In genomic region chr11:69604347-69604746, GRCm38 (mm10) we compare ENCODE assay signal across 11 mouse cellular contexts. TPM values are rescaled to one million over a fixed set of nuclear protein-coding genes. Genes with fewer than 3 reads are reported as not detected.
DNase-seq lines count a peak whose midpoint lies in the region; ATAC-seq and TF ChIP-seq lines count a peak whose summit lies in the region.
"Had no signal": no experiment of that assay in that cellular context is flagged by ENCODE, and none has a peak within 500 bp of the region (broad histone marks: within the 10 kb centered on the region; RNA-seq: fewer than 3 reads in every experiment).

No protein-coding gene starts in this region.

- peak overlapping the region; percentile 99 for H3K4me2 ChIP-seq in heart, embryonic 13.5 days
- H3K4me2 ChIP-seq in liver, postnatal 0 days (ENCODE audit: low read depth, low read length) = peak overlapping the region; percentile 100

- peaks cover 6% of the 10 kb centered on the region for H3K79me2 ChIP-seq in MEL (ENCODE audit: control insufficient read depth, insufficient read depth, low read length, poor library complexity)

- TF ChIP-seq CTCF in MEL (IDR thresholded peaks at IDR 0.05 in 2 of 3, conservative IDR thresholded peaks at IDR 0.05 in 1 of 3; ENCODE audit: control insufficient read depth in 1 of 3, insufficient read depth in 1 of 3, low read depth in 2 of 3, low read length in 3 of 3, poor library complexity in 1 of 3, severe bottlenecking in 1 of 3) = no peak
- TF ChIP-seq CTCF in liver, postnatal 0 days (IDR thresholded peaks at IDR 0.05; ENCODE audit: low read depth) = no peak

- peak overlapping the region; percentile 92 for H3K9ac ChIP-seq in heart, embryonic 13.5 days
- H3K9ac ChIP-seq in MEL (ENCODE audit: control insufficient read depth, low read depth, low read length, poor library complexity, severe bottlenecking) = peak overlapping the region; percentile 73
- H3K9ac ChIP-seq in liver, postnatal 0 days (replicated peaks) = peak overlapping the region; percentile 67

- H3K27ac ChIP-seq in heart, embryonic 13.5 days (replicated peaks) = peak overlapping the region; percentile 84
- no peak overlapping the region for H3K27ac ChIP-seq in MEL (ENCODE audit: control insufficient read depth, low read depth, low read length)
- peak overlapping the region; percentile 86 for H3K27ac ChIP-seq in hindbrain, embryonic 10.5 days
- H3K27ac ChIP-seq in liver, postnatal 0 days (ENCODE audit: low read depth) = no peak overlapping the region; the same call in 1 of the 2 replicates

- TF ChIP-seq RAD21 in MEL (IDR thresholded peaks at IDR 0.05; ENCODE audit: low read depth, low read length) = no peak

- no peaks in the 10 kb centered on the region for H3K27me3 ChIP-seq in heart, embryonic 13.5 days (replicated peaks)
- no peaks in the 10 kb centered on the region for H3K27me3 ChIP-seq in MEL (ENCODE audit: control insufficient read depth in 1 of 2, insufficient read depth in 2 of 2, low read length in 2 of 2)
- peaks cover 32% of the 10 kb centered on the region for H3K27me3 ChIP-seq in hindbrain, embryonic 10.5 days (ENCODE audit: insufficient read depth, poor library complexity, severe bottlenecking)
- peaks cover 7% of the 10 kb centered on the region; the same call in 1 of the 2 replicates for H3K27me3 ChIP-seq in liver, postnatal 0 days (ENCODE audit: insufficient read depth, low read length)

- ATAC-seq in heart, embryonic 13.5 days (ENCODE audit: extremely low read depth, insufficient number of reproducible peaks, low FRiP score, low TSS enrichment) = no peak
- no peak for ATAC-seq in liver, postnatal 0 days

- H3K9me3 ChIP-seq in heart, embryonic 13.5 days = no peaks in the 10 kb centered on the region
- no peaks in the 10 kb centered on the region for H3K9me3 ChIP-seq in MEL (replicated peaks; ENCODE audit: insufficient read depth, low read length)
- H3K9me3 ChIP-seq in hindbrain, embryonic 10.5 days = no peaks in the 10 kb centered on the region
- H3K9me3 ChIP-seq in liver, postnatal 0 days (ENCODE audit: low read length) = no peaks in the 10 kb centered on the region

- no peak for DNase-seq in heart, adult 11 months
- peak; percentile 51 for DNase-seq in MEL (ENCODE audit: low read depth, low spot score)
- no peak for DNase-seq in hindbrain, embryonic 10.5 days (ENCODE audit: low spot score)
- peak; percentile 12 for DNase-seq in liver, postnatal 0 days
- no peak for DNase-seq in urinary bladder, postnatal 36 days (ENCODE audit: low spot score in 2 of 2)
- DNase-seq in spleen, adult 12 weeks (ENCODE audit: low spot score) = no peak
- DNase-seq in right cerebral cortex, postnatal 36 days (ENCODE audit: low spot score in 2 of 2) = no peak

- peaks cover 64% of the 10 kb centered on the region for H3K4me1 ChIP-seq in heart, embryonic 13.5 days
- H3K4me1 ChIP-seq in MEL (ENCODE audit: control insufficient read depth in 1 of 2, insufficient read depth in 2 of 2, low read length in 2 of 2) = peaks cover 28 to 57% of the 10 kb centered on the region in 2 experiments
- H3K4me1 ChIP-seq in hindbrain, embryonic 10.5 days (replicated peaks) = peaks cover 53% of the 10 kb centered on the region
- H3K4me1 ChIP-seq in liver, postnatal 0 days (ENCODE audit: insufficient read depth) = peaks cover 45% of the 10 kb centered on the region

- peaks cover 3% of the 10 kb centered on the region; the same call in 1 of the 2 replicates for H3K36me3 ChIP-seq in heart, embryonic 13.5 days
- H3K36me3 ChIP-seq in MEL (ENCODE audit: control insufficient read depth in 1 of 2, insufficient read depth in 2 of 2, low read length in 2 of 2) = peaks cover 1 to 32% of the 10 kb centered on the region in 2 experiments; a peak in 3 of 4 replicates
- no peaks in the 10 kb centered on the region for H3K36me3 ChIP-seq in hindbrain, embryonic 10.5 days
- H3K36me3 ChIP-seq in liver, postnatal 0 days (replicated peaks; ENCODE audit: insufficient read depth, low read length) = no peaks in the 10 kb centered on the region

- 53% methylated on average over 3 of the region's 3 CpGs for WGBS in heart, embryonic 13.5 days
- 68% methylated on average over 3 of the region's 3 CpGs for WGBS in hindbrain, embryonic 10.5 days
- WGBS in liver, postnatal 0 days (ENCODE audit: insufficient replicate concordance) = 55% methylated on average over 3 of the region's 3 CpGs

- no peak for TF ChIP-seq POLR2A in MEL (IDR thresholded peaks at IDR 0.05; ENCODE audit: control insufficient read depth in 1 of 2, insufficient read depth in 1 of 2, low read depth in 1 of 2, low read length in 2 of 2, poor library complexity in 1 of 2)

- TF ChIP-seq EP300 in MEL (IDR thresholded peaks at IDR 0.05; ENCODE audit: low read depth in 1 of 2, low read length in 2 of 2) = no peak
- TF ChIP-seq EP300 in liver, postnatal 0 days (IDR thresholded peaks at IDR 0.05; ENCODE audit: low read depth) = no peak

- peak overlapping the region; percentile 75 for H3K4me3 ChIP-seq in heart, embryonic 13.5 days
- H3K4me3 ChIP-seq in MEL (ENCODE audit: control insufficient read depth in 1 of 2, insufficient read depth in 1 of 2, low read depth in 2 of 2, low read length in 2 of 2) = peak overlapping the region; percentile 56 to 80
- peak overlapping the region; percentile 76 for H3K4me3 ChIP-seq in hindbrain, embryonic 10.5 days
- peak overlapping the region; percentile 59 for H3K4me3 ChIP-seq in liver, postnatal 0 days (ENCODE audit: low read depth, low read length)

TF ChIP-seq in MEL, 35 proteins besides CTCF, POLR2A, EP300 and RAD21:
- peak; percentile 37; the same call in 1 of the 2 replicates for TF ChIP-seq POLR2AphosphoS5 (IDR thresholded peaks at IDR 0.05; ENCODE audit: borderline replicate concordance, low read depth, low read length)
- no peak for TF ChIP-seq MAFK (IDR thresholded peaks at IDR 0.05; ENCODE audit: borderline replicate concordance, low read depth, low read length)

RNA-seq across cellular contexts. Expression of gene Atp1b2, which starts 1.4 kb away (rescaled TPM):
- 24.5 and 25.0 TPM in 2 replicates for polyA plus RNA-seq in heart, embryonic 13.5 days (2015; fragmentation: Nextera tagmentation; extraction: Ambion mirVana)
- 13.4 and 15.1 TPM in 2 replicates for total RNA-seq in MEL (2012; rRNA removed)
- polyA plus RNA-seq in MEL (2012; ENCODE audit: insufficient read depth in 1 of 2, insufficient read length in 2 of 2, low read depth in 1 of 2, low replicate concordance in 2 of 2, missing spikeins in 1 of 2) = 100 to 1,000 TPM in 1 of 2 experiments, not detected in 1; 136 TPM
- polyA plus RNA-seq in hindbrain, embryonic 10.5 days (2016; fragmentation: Nextera tagmentation; extraction: Ambion mirVana) = 7.5 and 7.8 TPM in 2 replicates
- polyA plus RNA-seq in liver, postnatal 0 days (2015; fragmentation: Nextera tagmentation; extraction: Ambion mirVana) = 4.0 and 5.3 TPM in 2 replicates
- total RNA-seq: CH12.LX; monocyte, adult 5-6 weeks had no signal

RNA-seq across cellular contexts. Expression of gene Shbg, which starts 13.4 kb away (rescaled TPM):
- 0.23 and 1.7 TPM in 2 replicates for polyA plus RNA-seq in heart, embryonic 13.5 days (2015; fragmentation: Nextera tagmentation; extraction: Ambion mirVana)
- not detected in 2 replicates for total RNA-seq in MEL (2012; rRNA removed)
- polyA plus RNA-seq in MEL (2012; ENCODE audit: insufficient read depth in 1 of 2, insufficient read length in 2 of 2, low read depth in 1 of 2, low replicate concordance in 2 of 2, missing spikeins in 1 of 2) = not detected
- polyA plus RNA-seq in hindbrain, embryonic 10.5 days (2016; fragmentation: Nextera tagmentation; extraction: Ambion mirVana) = not detected in 2 replicates
- polyA plus RNA-seq in liver, postnatal 0 days (2015; fragmentation: Nextera tagmentation; extraction: Ambion mirVana) = 4.3 and 4.7 TPM in 2 replicates
- total RNA-seq: CH12.LX; monocyte, adult 5-6 weeks had no signal
- polyA plus RNA-seq: gonadal fat pad, adult 2 months had no signal

RNA-seq across cellular contexts. Expression of gene Sat2, which starts 17.5 kb away (rescaled TPM):
- polyA plus RNA-seq in heart, embryonic 13.5 days (2015; fragmentation: Nextera tagmentation; extraction: Ambion mirVana) = 17.5 and 18.1 TPM in 2 replicates
- not detected in 2 replicates for total RNA-seq in MEL (2012; rRNA removed)
- polyA plus RNA-seq in MEL (2012; ENCODE audit: insufficient read depth in 1 of 2, insufficient read length in 2 of 2, low read depth in 1 of 2, low replicate concordance in 2 of 2, missing spikeins in 1 of 2) = not detected
- 15.4 and 24.5 TPM in 2 replicates for polyA plus RNA-seq in hindbrain, embryonic 10.5 days (2016; fragmentation: Nextera tagmentation; extraction: Ambion mirVana)
- polyA plus RNA-seq in liver, postnatal 0 days (2015; fragmentation: Nextera tagmentation; extraction: Ambion mirVana) = 15.2 and 18.7 TPM in 2 replicates
- total RNA-seq: CH12.LX had no signal

RNA-seq across cellular contexts. Expression of gene Trp53, which starts 24.2 kb away (rescaled TPM):
- polyA plus RNA-seq in heart, embryonic 13.5 days (2015; fragmentation: Nextera tagmentation; extraction: Ambion mirVana) = 82.6 and 86.5 TPM in 2 replicates
- 74.1 and 76.4 TPM in 2 replicates for total RNA-seq in MEL (2012; rRNA removed)
- 100 to 1,000 TPM in 1 of 2 experiments, not detected in 1; 212 TPM for polyA plus RNA-seq in MEL (2012; ENCODE audit: insufficient read depth in 1 of 2, insufficient read length in 2 of 2, low read depth in 1 of 2, low replicate concordance in 2 of 2, missing spikeins in 1 of 2)
- polyA plus RNA-seq in hindbrain, embryonic 10.5 days (2016; fragmentation: Nextera tagmentation; extraction: Ambion mirVana) = 166 and 173 TPM in 2 replicates
- polyA plus RNA-seq in liver, postnatal 0 days (2015; fragmentation: Nextera tagmentation; extraction: Ambion mirVana) = 32.6 and 33.5 TPM in 2 replicates

RNA-seq across cellular contexts. Expression of gene Wrap53, which starts 24.3 kb away (rescaled TPM):
- polyA plus RNA-seq in heart, embryonic 13.5 days (2015; fragmentation: Nextera tagmentation; extraction: Ambion mirVana) = 16.8 TPM in 2 replicates
- 18.5 and 18.9 TPM in 2 replicates for total RNA-seq in MEL (2012; rRNA removed)
- 10 to 100 TPM in 1 of 2 experiments, not detected in 1; 24.5 TPM for polyA plus RNA-seq in MEL (2012; ENCODE audit: insufficient read depth in 1 of 2, insufficient read length in 2 of 2, low read depth in 1 of 2, low replicate concordance in 2 of 2, missing spikeins in 1 of 2)
- polyA plus RNA-seq in hindbrain, embryonic 10.5 days (2016; fragmentation: Nextera tagmentation; extraction: Ambion mirVana) = 40.6 and 41.4 TPM in 2 replicates
- polyA plus RNA-seq in liver, postnatal 0 days (2015; fragmentation: Nextera tagmentation; extraction: Ambion mirVana) = 8.1 and 10.0 TPM in 2 replicates

Comparison
In these comparisons a context has a peak if more than half of its experiments do, and no peak if none do; other contexts are left out.
1. H3K27ac ChIP-seq: peak in heart, embryonic 13.5 days (single experiment) and hindbrain, embryonic 10.5 days (single experiment); none in MEL (single experiment) and liver, postnatal 0 days (single experiment).
2. DNase-seq: peak in MEL (single experiment) and liver, postnatal 0 days (single experiment); none in heart, adult 11 months (single experiment), hindbrain, embryonic 10.5 days (single experiment), urinary bladder, postnatal 36 days (0 of 2), spleen, adult 12 weeks (single experiment) and right cerebral cortex, postnatal 36 days (0 of 2).
3. RNA of gene Sat2, which starts 17.5 kb away (polyA plus RNA-seq): 15.4 to 24.5 TPM in hindbrain, embryonic 10.5 days, 17.5 to 18.1 TPM in heart, embryonic 13.5 days and 15.2 to 18.7 TPM in liver, postnatal 0 days; not detected in MEL; every median in the first group is over 10 times any median in the second.
4. Peak in every context shown above with its lines, with median percentiles within 50 percentile points of each other: H3K4me3 ChIP-seq and H3K9ac ChIP-seq.